Mouse (Mus musculus): ENCODE measurements around the gene Fam171a2. TPM values are rescaled to one million over a fixed set of nuclear protein-coding genes. Genes with fewer than 3 reads are reported as not detected.

The Fam171a2 gene
- 17.6 and 18.0 TPM in 2 replicates for polyA plus RNA-seq (2016; fragmentation: Nextera tagmentation; extraction: Ambion mirVana)

DNA sequence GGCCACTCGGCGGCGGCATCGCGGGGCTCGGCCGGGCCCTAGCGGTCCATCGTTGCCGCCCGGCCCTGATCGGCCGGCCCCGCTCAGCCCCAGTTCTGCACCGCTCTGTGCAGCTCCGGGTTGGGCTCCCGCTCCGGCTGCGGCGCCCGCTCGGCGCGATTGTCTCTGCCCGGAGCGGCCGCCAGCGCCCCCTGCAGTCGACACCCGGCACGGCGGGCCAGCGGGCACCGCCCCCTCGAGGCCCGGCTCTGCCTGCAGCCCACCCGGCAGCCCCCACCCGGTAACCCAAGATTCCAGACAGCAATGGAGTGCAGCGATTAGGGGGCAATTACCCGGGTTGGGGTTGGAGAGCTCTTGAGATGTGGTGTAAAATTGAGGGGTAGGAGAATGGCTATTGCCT is at the start of gene Fam171a2:
TSS of gene Fam171a2 (minus strand) at position 186 of the 400 bp plus-strand sequence.
- Histone ChIP-seq H3K9ac (replicated peaks) (peak within 1 kb of the TSS; percentile 99), H3K4me3 (peak within 1 kb of the TSS; percentile 92), H3K9me3 (no peaks in the 10 kb centered on the region), H3K36me3 (peaks cover 12% of the 10 kb centered on the region), H3K4me1 (peaks cover 42% of the 10 kb centered on the region), H3K4me2 (replicated peaks) (peak within 1 kb of the TSS; percentile 86), H3K27me3 (peaks cover 43% of the 10 kb centered on the region), H3K27ac (replicated peaks) (peak within 1 kb of the TSS; percentile 97)
- peak; percentile 84 for ATAC-seq (ENCODE audit: low FRiP score, low read depth)
- WGBS: under 1% methylated on average over 40 of the region's 40 CpGs

DNA sequence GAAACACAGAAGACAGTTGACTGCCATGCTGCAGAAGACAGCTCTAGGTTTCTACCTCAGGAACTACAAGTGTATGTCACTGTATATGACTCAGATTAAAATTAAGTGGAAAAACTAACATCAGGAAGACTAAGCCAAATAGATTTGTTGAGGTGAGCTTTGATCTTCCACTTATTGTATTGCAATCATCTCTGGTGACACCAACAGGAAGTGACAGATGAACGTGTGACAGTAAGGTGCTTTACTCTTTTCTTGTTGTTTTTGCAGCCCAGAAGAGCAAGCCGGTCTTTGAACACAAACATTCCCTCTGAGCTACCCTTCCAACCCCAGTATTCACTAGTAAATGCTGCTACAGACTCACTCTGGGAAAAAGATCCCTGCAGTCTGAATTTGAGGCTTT is 49.2 kb upstream of the Fam171a2 start:
- no peak overlapping the region for H3K27ac ChIP-seq (replicated peaks)
- H3K4me3 ChIP-seq: no peak overlapping the region
- no peaks in the 10 kb centered on the region for H3K4me1 ChIP-seq
- ATAC-seq (ENCODE audit: low FRiP score, low read depth): no peak
- 87% methylated on average over 2 of the region's 2 CpGs for WGBS
- no peak overlapping the region for H3K9ac ChIP-seq (replicated peaks)
- H3K4me2 ChIP-seq (replicated peaks): no peak overlapping the region
- H3K36me3 ChIP-seq: peaks cover 56% of the 10 kb centered on the region
- H3K9me3 ChIP-seq: no peaks in the 10 kb centered on the region
- no peaks in the 10 kb centered on the region for H3K27me3 ChIP-seq

DNA sequence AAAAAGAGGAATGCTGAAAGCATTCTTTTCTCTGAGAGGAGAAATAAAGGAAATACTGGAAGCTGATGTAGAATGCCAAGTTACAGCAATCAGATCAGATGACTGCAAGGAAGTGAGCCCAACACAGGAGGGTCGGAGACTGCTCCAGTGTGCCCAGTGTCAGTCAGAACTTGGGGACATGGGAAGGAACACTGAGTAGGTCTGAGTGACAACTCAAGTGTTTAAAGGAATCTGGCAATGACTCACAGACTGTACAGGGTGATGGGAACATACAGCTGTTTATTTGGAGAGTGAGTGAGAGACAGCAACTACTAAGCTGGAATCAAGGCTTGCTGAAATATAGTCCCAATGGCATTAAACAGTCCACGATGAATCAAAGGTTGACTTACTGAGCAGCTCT is 48.7 kb upstream of the Fam171a2 start:
- Histone ChIP-seq H3K4me3 (no peak overlapping the region), H3K9me3 (no peaks in the 10 kb centered on the region), H3K27me3 (no peaks in the 10 kb centered on the region), H3K4me1 (no peaks in the 10 kb centered on the region), H3K27ac (replicated peaks) (no peak overlapping the region), H3K4me2 (replicated peaks) (no peak overlapping the region), H3K36me3 (peaks cover 51% of the 10 kb centered on the region), H3K9ac (replicated peaks) (no peak overlapping the region)
- ATAC-seq (ENCODE audit: low FRiP score, low read depth): no peak
- WGBS: 94% methylated on average over 2 of the region's 2 CpGs

DNA sequence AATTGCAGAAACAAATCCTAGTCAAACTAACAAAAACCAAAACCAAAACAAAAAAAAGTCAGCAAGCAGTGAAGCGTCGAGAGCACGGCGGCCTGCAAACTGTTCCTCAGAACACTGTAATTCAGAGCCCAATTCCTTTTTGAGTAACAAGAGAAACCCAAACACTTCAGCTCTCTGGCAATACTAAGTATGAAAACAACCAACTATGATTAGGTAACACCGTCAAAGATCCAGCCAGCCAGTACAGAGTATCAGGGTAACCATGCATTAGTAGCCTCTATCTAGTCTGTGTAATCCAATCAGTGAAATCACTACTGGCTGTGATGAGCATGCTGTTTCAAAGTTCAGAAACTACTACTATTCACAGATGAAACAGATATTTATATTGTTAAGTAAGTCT is 48.3 kb upstream of the Fam171a2 start:
- WGBS: 97% methylated on average over 5 of the region's 5 CpGs
- no peak for ATAC-seq (ENCODE audit: low FRiP score, low read depth)
- no peaks in the 10 kb centered on the region for H3K9me3 ChIP-seq
- H3K4me2 ChIP-seq (replicated peaks): no peak overlapping the region
- no peak overlapping the region for H3K9ac ChIP-seq (replicated peaks)
- H3K27ac ChIP-seq (replicated peaks): no peak overlapping the region
- peaks cover 51% of the 10 kb centered on the region for H3K36me3 ChIP-seq
- H3K4me1 ChIP-seq: no peaks in the 10 kb centered on the region
- no peaks in the 10 kb centered on the region for H3K27me3 ChIP-seq
- no peak overlapping the region for H3K4me3 ChIP-seq

DNA sequence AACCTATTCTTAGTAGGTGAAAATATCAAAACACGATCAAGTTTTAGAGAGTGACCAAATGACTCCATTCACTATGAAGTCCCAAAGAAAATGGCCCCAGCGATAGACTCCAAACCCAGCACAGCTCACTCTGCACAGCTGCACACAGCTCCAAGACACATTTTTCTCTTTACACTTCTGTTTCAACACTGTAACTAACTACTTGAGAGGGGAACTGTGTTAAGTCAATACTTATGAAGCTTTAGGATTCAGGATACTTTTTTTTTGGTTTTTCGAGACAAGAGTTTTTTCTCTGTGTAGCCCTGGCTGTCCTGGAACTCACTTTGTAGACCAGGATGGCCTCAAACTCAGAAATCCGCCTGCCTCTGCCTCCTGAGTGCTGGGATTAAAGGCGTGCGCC is 47.6 kb upstream of the Fam171a2 start:
- H3K27ac ChIP-seq (replicated peaks): no peak overlapping the region
- peaks cover 49% of the 10 kb centered on the region for H3K36me3 ChIP-seq
- H3K4me1 ChIP-seq: no peaks in the 10 kb centered on the region
- H3K9ac ChIP-seq (replicated peaks): no peak overlapping the region
- H3K4me2 ChIP-seq (replicated peaks): no peak overlapping the region
- H3K9me3 ChIP-seq: no peaks in the 10 kb centered on the region
- H3K4me3 ChIP-seq: no peak overlapping the region
- 97% methylated on average over 6 of the region's 6 CpGs for WGBS
- ATAC-seq (ENCODE audit: low FRiP score, low read depth): no peak
- no peaks in the 10 kb centered on the region for H3K27me3 ChIP-seq

DNA sequence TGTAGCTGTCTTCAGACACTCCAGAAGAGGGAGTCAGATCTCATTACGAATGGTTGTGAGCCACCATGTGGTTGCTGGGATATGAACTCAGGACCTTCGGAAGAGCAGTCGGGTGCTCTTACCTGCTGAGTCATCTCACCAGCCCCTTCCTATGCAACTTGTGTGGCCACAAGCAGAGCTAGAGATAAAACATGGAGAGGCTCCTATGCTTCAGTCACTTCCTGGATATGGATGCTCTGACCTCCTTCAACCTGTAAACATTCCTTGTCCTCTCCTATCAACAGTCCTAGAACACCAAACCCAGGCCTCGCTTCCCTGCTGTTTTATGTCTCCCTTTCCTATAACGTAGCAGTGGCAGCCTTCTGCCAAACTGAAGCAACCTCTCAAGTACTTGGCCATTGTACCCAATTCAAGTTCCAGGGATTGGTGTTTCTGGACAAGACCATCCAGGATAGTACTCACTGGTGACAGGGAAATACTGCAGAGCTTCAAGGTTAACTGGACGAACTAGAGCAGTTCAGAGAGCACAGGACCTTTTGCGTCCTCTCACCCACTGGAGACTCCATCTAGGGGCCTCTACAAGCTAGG is 46.7 kb upstream of the Fam171a2 start:
- H3K9me3 ChIP-seq: no peaks in the 10 kb centered on the region
- no peak overlapping the region for H3K4me2 ChIP-seq (replicated peaks)
- no peaks in the 10 kb centered on the region for H3K4me1 ChIP-seq
- WGBS: 93% methylated on average over 7 of the region's 7 CpGs
- no peak for ATAC-seq (ENCODE audit: low FRiP score, low read depth)
- no peak overlapping the region for H3K27ac ChIP-seq (replicated peaks)
- no peak overlapping the region for H3K9ac ChIP-seq (replicated peaks)
- H3K27me3 ChIP-seq: no peaks in the 10 kb centered on the region
- no peak overlapping the region for H3K4me3 ChIP-seq
- peaks cover 40% of the 10 kb centered on the region for H3K36me3 ChIP-seq

DNA sequence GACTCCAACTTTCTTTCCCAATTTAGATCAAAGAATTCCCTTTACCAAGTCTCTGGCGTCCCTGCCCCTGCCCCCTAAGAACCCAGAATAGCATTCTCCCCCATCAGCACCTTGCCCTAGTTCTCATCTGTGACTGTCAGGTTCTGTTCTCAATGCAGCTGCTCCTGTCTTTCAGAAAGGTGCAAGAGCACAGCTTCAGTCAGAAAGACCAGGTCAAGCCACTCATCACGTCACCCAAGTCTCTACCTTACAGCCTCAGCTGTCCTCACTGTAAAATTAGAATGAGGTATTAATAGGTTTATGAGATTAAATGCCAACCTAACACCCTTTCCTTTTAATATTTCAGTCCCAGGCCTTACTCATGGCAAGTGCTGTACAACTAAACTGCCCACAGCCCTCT is 45.8 kb upstream of the Fam171a2 start:
- H3K4me1 ChIP-seq: no peaks in the 10 kb centered on the region
- no peak overlapping the region for H3K4me3 ChIP-seq
- no peaks in the 10 kb centered on the region for H3K9me3 ChIP-seq
- no peak overlapping the region for H3K9ac ChIP-seq (replicated peaks)
- no peak overlapping the region for H3K27ac ChIP-seq (replicated peaks)
- no peaks in the 10 kb centered on the region for H3K27me3 ChIP-seq
- H3K4me2 ChIP-seq (replicated peaks): no peak overlapping the region
- H3K36me3 ChIP-seq: peaks cover 32% of the 10 kb centered on the region; the same call in 1 of the 2 replicates
- no peak for ATAC-seq (ENCODE audit: low FRiP score, low read depth)
- WGBS: 93% methylated on average over 2 of the region's 2 CpGs

DNA sequence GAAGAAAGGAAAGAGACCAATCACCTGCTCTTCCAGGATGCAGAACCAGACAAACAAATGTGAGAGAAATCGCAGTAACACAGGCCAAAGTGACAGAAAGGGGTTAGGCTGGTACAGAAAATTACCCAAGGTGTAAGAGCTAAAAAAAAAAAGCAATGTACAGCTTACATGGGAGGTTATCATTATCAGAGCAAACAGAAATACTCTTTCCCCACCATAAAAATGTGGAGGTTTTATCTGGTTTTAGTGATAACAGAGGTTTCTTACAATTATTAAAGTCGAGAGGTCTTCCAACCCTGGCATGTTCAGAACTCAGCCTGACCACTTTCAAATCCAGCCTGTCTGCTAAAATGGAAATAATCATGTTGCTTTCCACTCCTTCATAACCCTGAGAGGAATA is 40.4 kb upstream of the Fam171a2 start:
- Histone ChIP-seq H3K36me3 (peaks cover 36% of the 10 kb centered on the region), H3K27ac (replicated peaks) (no peak overlapping the region), H3K4me1 (no peaks in the 10 kb centered on the region)

DNA sequence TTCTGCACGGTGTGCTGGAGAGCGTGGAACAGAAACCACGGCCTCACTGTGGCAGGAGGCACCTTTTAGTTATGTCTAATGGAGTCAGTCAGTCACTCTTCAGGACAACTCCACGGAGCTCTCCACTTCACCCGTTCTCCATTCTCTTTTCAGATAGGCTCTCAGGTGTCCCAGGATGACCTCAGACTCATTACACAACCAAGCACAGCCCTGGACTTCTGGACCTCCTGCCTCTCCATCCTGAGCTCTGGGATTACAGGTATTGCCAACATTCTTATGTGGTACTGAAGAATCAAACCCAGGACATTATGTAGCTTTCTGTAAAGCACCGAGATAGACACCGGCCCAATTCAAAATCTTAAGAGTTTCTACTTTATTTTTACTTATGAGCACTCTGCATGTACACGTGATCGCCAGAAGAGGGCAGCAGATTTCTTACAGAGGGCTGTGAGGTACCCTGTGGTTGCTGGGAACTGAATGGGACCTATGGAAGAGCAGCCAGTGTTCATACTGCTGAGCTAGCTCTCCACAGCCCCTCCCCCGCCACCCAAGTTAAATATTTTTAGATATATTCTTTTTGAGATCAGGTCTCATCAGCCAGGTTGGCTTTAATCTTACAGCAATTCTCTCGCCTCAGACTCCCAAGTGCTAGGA is 39.4 kb upstream of the Fam171a2 start:
- ATAC-seq (ENCODE audit: low FRiP score, low read depth): no peak
- H3K9ac ChIP-seq (replicated peaks): no peak overlapping the region
- H3K27ac ChIP-seq (replicated peaks): no peak overlapping the region
- H3K4me3 ChIP-seq: no peak overlapping the region
- no peaks in the 10 kb centered on the region for H3K27me3 ChIP-seq
- peaks cover 33% of the 10 kb centered on the region for H3K36me3 ChIP-seq
- no peaks in the 10 kb centered on the region for H3K9me3 ChIP-seq
- H3K4me1 ChIP-seq: no peaks in the 10 kb centered on the region
- WGBS: 72% methylated on average over 11 of the region's 11 CpGs
- no peak overlapping the region for H3K4me2 ChIP-seq (replicated peaks)

More for the DNA sequence above, 40.4 kb upstream of the Fam171a2 start:
- Histone ChIP-seq H3K9me3 (no peaks in the 10 kb centered on the region), H3K27me3 (no peaks in the 10 kb centered on the region), H3K4me2 (replicated peaks) (no peak overlapping the region), H3K9ac (replicated peaks) (no peak overlapping the region), H3K4me3 (no peak overlapping the region)
- ATAC-seq (ENCODE audit: low FRiP score, low read depth): no peak
- 94% methylated on average over 2 of the region's 2 CpGs for WGBS

DNA sequence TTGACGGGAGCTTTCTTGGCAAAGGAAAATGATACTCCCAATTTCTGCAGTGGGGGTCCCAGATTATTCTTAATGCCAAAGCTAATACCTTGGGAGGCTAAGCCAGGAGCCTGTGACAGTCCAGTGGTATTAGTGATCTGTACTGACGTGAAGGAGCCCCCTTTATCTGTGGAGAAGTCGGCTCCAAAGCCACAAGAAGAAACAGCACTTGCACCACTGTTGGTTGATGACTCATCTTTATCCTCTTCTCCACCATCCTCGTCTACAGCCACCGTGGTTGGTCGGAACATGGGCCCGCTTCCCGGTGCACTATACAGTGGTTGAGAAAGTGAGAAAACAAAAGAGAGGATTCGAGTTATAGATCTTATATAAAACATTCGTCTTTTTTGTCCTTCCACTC is 34.3 kb upstream of the Fam171a2 start:
- Histone ChIP-seq H3K4me3 (no peak overlapping the region), H3K4me2 (replicated peaks) (no peak overlapping the region), H3K27me3 (no peaks in the 10 kb centered on the region), H3K27ac (replicated peaks) (no peak overlapping the region), H3K9ac (replicated peaks) (no peak overlapping the region), H3K4me1 (no peaks in the 10 kb centered on the region), H3K9me3 (no peaks in the 10 kb centered on the region), H3K36me3 (peaks cover 72% of the 10 kb centered on the region)
- WGBS: 96% methylated on average over 10 of the region's 10 CpGs
- ATAC-seq (ENCODE audit: low FRiP score, low read depth): no peak

DNA sequence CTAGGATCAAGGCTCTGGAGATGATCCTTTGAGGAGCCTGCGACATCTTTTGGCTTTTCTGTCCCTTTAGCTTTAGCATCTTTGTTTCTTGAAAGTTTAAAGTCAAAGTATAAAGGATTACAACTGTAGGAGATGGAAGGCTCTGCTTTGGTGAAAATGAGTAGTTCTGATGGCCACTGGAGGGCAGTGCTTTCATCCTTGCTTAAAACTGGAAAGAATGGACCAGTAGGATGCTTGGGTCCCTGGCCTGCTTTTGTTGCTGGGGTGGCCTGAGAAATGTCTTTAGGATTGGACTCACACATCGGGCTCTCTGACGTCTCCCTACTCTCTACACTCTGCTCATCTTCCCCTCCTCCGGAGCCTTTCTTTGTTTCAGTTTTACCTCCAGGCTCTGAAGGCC is 33.4 kb upstream of the Fam171a2 start:
- no peak overlapping the region for H3K4me3 ChIP-seq
- no peaks in the 10 kb centered on the region for H3K4me1 ChIP-seq
- peaks cover 63% of the 10 kb centered on the region for H3K36me3 ChIP-seq
- no peak overlapping the region for H3K4me2 ChIP-seq (replicated peaks)
- H3K27me3 ChIP-seq: no peaks in the 10 kb centered on the region
- no peak overlapping the region for H3K27ac ChIP-seq (replicated peaks)
- H3K9me3 ChIP-seq: no peaks in the 10 kb centered on the region
- H3K9ac ChIP-seq (replicated peaks): no peak overlapping the region
- 81% methylated on average over 4 of the region's 4 CpGs for WGBS
- ATAC-seq (ENCODE audit: low FRiP score, low read depth): no peak

DNA sequence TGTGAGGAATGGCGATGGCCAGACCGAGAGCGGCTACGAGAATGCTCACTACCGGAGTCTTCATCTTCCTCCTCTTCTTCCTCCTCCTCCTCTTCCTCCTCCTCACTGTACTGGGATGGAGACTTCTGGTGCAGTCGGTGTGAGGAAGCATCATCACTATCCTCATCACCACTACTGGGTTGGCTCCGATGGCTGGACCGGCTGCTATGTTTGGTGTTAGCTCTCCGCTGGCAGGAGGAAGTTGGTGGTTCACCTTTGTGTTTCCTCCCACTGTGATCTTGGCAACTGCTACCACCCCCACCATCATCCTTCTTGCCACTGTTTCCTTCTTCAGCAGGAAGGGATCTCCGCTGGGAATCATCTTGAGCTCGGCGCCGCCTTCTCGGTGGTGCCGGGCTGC is 32.6 kb upstream of the Fam171a2 start:
- no peak for ATAC-seq (ENCODE audit: low FRiP score, low read depth)
- 95% methylated on average over 15 of the region's 15 CpGs for WGBS
- no peaks in the 10 kb centered on the region for H3K9me3 ChIP-seq
- no peak overlapping the region for H3K4me2 ChIP-seq (replicated peaks)
- H3K27me3 ChIP-seq: no peaks in the 10 kb centered on the region
- H3K4me1 ChIP-seq: no peaks in the 10 kb centered on the region
- peaks cover 61% of the 10 kb centered on the region for H3K36me3 ChIP-seq
- H3K27ac ChIP-seq (replicated peaks): no peak overlapping the region
- H3K9ac ChIP-seq (replicated peaks): no peak overlapping the region
- no peak overlapping the region for H3K4me3 ChIP-seq

DNA sequence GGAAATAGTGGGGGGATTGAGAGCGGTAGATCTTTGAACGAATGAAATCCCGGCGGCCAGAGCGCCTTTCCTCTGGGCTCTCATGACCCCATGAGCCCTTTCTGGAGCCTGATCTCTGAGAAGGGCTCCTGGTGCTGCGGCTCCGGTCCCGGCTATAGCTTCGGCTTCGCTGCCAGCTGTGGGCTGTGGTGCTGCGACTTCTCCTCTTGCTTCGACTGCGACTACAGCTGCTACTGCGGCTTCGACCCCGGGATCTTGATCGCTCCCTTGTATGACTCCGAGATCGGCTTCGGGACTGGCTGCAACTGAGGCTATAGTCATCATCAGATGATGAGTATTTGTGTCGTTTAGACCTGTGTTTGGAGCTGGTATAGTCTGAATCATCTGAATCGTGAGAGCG is 32.1 kb upstream of the Fam171a2 start:
- peaks cover 63% of the 10 kb centered on the region for H3K36me3 ChIP-seq
- no peak overlapping the region for H3K9ac ChIP-seq (replicated peaks)
- no peaks in the 10 kb centered on the region for H3K27me3 ChIP-seq
- H3K4me1 ChIP-seq: no peaks in the 10 kb centered on the region
- 98% methylated on average over 23 of the region's 23 CpGs for WGBS
- H3K27ac ChIP-seq (replicated peaks): no peak overlapping the region
- ATAC-seq (ENCODE audit: low FRiP score, low read depth): no peak
- H3K9me3 ChIP-seq: no peaks in the 10 kb centered on the region
- H3K4me3 ChIP-seq: no peak overlapping the region
- H3K4me2 ChIP-seq (replicated peaks): no peak overlapping the region

All from midbrain, embryonic 12.5 days (tissue).